8 mouse cellular contexts compared by ENCODE assay signal in genomic region chrX:134541145-134541954, GRCm38 (mm10). TPM values are rescaled to one million over a fixed set of nuclear protein-coding genes. Genes with fewer than 3 reads are reported as not detected.
DNase-seq lines count a peak whose midpoint lies in the region; ATAC-seq lines count a peak whose summit lies in the region.

Gene Timm8a1 (minus strand): TSS chrX:134541865.

- no peaks in the 10 kb centered on the region for H3K27me3 ChIP-seq in hindbrain, embryonic 12.5 days

- H3K9me3 ChIP-seq in hindbrain, embryonic 12.5 days (replicated peaks), result no peaks in the 10 kb centered on the region

- peak; percentile 67 for DNase-seq in NIH3T3 (ENCODE audit: low read depth)
- peak; percentile 70 to 76 for DNase-seq in cerebellum, postnatal 10 days
- DNase-seq in frontal cortex, postnatal 10 days (ENCODE audit: low spot score in 2 of 2), result peak; percentile 9 to 40
- DNase-seq in layer of hippocampus, postnatal 36 days, result peak; percentile 33 to 45
- DNase-seq in lung, postnatal 4 days, result peak; percentile 71 to 72
- DNase-seq in retina, postnatal 1 day, result peak; percentile 76
- peak; percentile 22 to 66 for DNase-seq in urinary bladder, adult 18-20 months (ENCODE audit: low spot score in 2 of 2)

- no peaks in the 10 kb centered on the region for H3K36me3 ChIP-seq in hindbrain, embryonic 12.5 days

- ATAC-seq in hindbrain, embryonic 12.5 days (ENCODE audit: low FRiP score), result peak; percentile 93

- peak within 1 kb of the TSS; percentile 52; the same call in 1 of the 2 replicates for H3K27ac ChIP-seq in hindbrain, embryonic 12.5 days

- H3K4me1 ChIP-seq in hindbrain, embryonic 12.5 days, result no peaks in the 10 kb centered on the region

- peak within 1 kb of the TSS; percentile 46 for H3K4me3 ChIP-seq in hindbrain, embryonic 12.5 days

- WGBS in hindbrain, embryonic 12.5 days, result 23% methylated on average over 48 of the region's 61 CpGs

- H3K4me2 ChIP-seq in hindbrain, embryonic 12.5 days (replicated peaks), result peak within 1 kb of the TSS; percentile 58

- H3K9ac ChIP-seq in hindbrain, embryonic 12.5 days, result peak within 1 kb of the TSS; percentile 53

RNA-seq across cellular contexts. Expression of gene Timm8a1, which starts in this region (rescaled TPM):
- polyA plus RNA-seq in hindbrain, embryonic 12.5 days (2016; fragmentation: Nextera tagmentation; extraction: Ambion mirVana), result 41.9 and 49.2 TPM in 2 replicates
- total RNA-seq in layer of hippocampus, postnatal 36 days (2021), result 10 to 100 TPM; 19.3 to 19.7 TPM

Comparison
In these comparisons a context has a peak if more than half of its experiments do, and no peak if none do; other contexts are left out.
1. Peak in every context shown above with its lines: DNase-seq, ATAC-seq, H3K4me3 ChIP-seq and H3K27ac ChIP-seq.
2. DNase-seq: peak in every context shown above with its lines; median percentile 76 in retina, postnatal 1 day; 73 in cerebellum, postnatal 10 days; 72 in lung, postnatal 4 days; 67 in NIH3T3; 44 in urinary bladder, adult 18-20 months; 39 in layer of hippocampus, postnatal 36 days; 24 in frontal cortex, postnatal 10 days.